ENCODE assay signal across 12 mouse cellular contexts in genomic region chr7:89666361-89666760, GRCm38 (mm10). TPM values are rescaled to one million over a fixed set of nuclear protein-coding genes. Genes with fewer than 3 reads are reported as not detected.
"Had no signal": no experiment of that assay in that cellular context is flagged by ENCODE, and none has a peak within 500 bp of the region (broad histone marks: within the 10 kb centered on the region; RNA-seq: fewer than 3 reads in every experiment).

No protein-coding gene starts in this region.

- H3K4me1 ChIP-seq: liver, embryonic 13.5 days had no signal

- DNase-seq: kidney, adult 18-20 months; kidney, postnatal 25 days; liver, embryonic 13.5 days; lung, adult 2 months; lung, postnatal 14 days; lung, postnatal 4 days; midbrain, embryonic 14.5 days; thymus, adult 2 months; thymus, postnatal 25 days had no signal

- H3K4me3 ChIP-seq: liver, embryonic 13.5 days had no signal

- H3K27ac ChIP-seq: kidney, postnatal 0 days; liver, embryonic 13.5 days had no signal

RNA-seq across cellular contexts. Expression of gene Me3, which starts 34.2 kb away (rescaled TPM):
- total RNA-seq: megakaryocyte progenitor cell, adult 5-6 weeks; megakaryocyte-erythroid progenitor cell, adult 5-6 weeks had no signal
